Mouse (Mus musculus): ENCODE results near the gene Lmntd2. TPM values are rescaled to one million over a fixed set of nuclear protein-coding genes. Genes with fewer than 3 reads are reported as not detected.
"Not testable (repeated sequence)": the region's sequence is repeated elsewhere in the genome, so short reads cannot be mapped to it uniquely, and the experiment has no call there.

Lmntd2 gene
- total RNA-seq (2014; fragmentation: Nextera tagmentation), result 1.6 and 2.2 TPM in 2 replicates
- 0.52 and 0.93 TPM in 2 replicates for total RNA-seq (2017)
- 0.42 and 0.49 TPM in 2 replicates for polyA plus RNA-seq (2012)

DNA sequence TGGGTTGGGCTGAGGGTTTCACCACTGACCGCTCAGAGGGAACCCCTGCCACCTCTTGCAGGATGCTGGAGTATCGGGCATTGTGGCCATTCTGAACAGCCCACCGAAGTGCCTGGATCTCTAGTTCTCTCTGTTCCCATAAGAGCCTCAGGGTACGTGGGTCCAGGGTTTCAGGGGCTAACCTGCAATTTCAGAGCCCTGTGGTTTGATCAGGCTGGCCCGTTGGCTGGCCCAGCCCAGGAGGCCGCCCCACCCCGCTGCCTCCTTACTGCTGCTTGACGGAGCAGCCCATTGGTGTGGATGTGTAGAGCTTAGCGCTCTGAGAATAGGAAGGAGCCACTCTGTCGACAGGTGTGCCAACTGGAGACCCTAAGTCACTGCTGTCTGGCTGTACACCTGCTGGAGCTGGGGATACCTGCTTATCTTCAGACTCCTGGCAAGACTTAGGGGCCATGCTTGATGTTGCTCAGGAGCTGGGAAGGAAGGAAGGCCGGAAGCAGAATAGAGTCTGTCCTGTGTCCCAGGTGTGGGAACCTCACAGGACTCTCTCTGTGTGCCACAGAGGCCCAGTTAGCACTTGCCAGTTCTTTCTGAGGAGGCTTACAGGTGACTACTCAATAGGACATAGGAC, at the start of gene Lmntd2:
Gene Lmntd2 (minus strand): TSS at position 476 of the 631 bp plus-strand sequence.
- Histone ChIP-seq H3K4me3 (ENCODE audit: low read depth, low read length) (peak within 1 kb of the TSS; percentile 80), H3K27me3 (ENCODE audit: insufficient read depth, low read length) (peaks cover 50% of the 10 kb centered on the region), H3K4me1 (ENCODE audit: insufficient read depth, low read depth, low read length) (peaks cover 51% of the 10 kb centered on the region), H3K9me3 (replicated peaks) (no peaks in the 10 kb centered on the region), H3K36me3 (replicated peaks) (peaks cover 24% of the 10 kb centered on the region)
- no peak for DNase-seq (ENCODE audit: low spot score)
- TF ChIP-seq CTCF (IDR thresholded peaks at IDR 0.05; ENCODE audit: low read depth, low read length) (no peak), GATA2 (IDR thresholded peaks at IDR 0.05; ENCODE audit: borderline replicate concordance, low read depth, low read length) (no peak), TAL1 (conservative IDR thresholded peaks at IDR 0.05; ENCODE audit: low read depth, low read length) (no peak), GATA1 (IDR thresholded peaks at IDR 0.05; ENCODE audit: borderline replicate concordance, low read length) (no peak), POLR2AphosphoS5 (IDR thresholded peaks at IDR 0.05; ENCODE audit: insufficient replicate concordance, low read depth, low read length) (no peak)
- no peak for ATAC-seq (ENCODE audit: extremely low read depth, insufficient number of reproducible peaks, low FRiP score, poor library complexity, severe bottlenecking)

DNA sequence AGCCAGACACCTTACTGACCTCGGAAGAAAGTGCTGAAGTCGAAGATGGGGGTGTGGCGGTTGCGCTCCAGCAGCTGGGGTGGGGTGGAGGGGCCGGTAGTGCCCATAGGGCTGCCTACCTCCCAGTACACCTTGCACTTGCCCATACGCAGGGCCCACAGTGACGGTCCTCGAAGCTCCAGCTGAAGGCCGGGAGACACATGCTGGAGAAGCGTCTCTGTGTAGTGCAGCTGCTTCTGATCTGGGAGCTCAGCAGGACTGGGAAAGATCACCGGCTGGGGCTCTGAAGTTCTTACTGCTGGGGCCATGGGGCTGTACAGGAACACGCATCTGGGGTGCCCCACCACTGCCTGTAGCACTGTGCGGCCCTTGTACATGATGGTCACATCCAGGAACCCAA, 49.8 kb upstream of the Lmntd2 start:
- ATAC-seq (ENCODE audit: extremely low read depth, insufficient number of reproducible peaks, low FRiP score, poor library complexity, severe bottlenecking), result no peak
- H3K4me3 ChIP-seq (ENCODE audit: low read depth, low read length), result no peak overlapping the region
- peaks cover under 1% of the 10 kb centered on the region; the same call in 1 of the 2 replicates for H3K27me3 ChIP-seq (ENCODE audit: insufficient read depth, low read length)
- TF ChIP-seq GATA2 (IDR thresholded peaks at IDR 0.05; ENCODE audit: borderline replicate concordance, low read depth, low read length) (no peak), POLR2AphosphoS5 (IDR thresholded peaks at IDR 0.05; ENCODE audit: insufficient replicate concordance, low read depth, low read length) (no peak)
- no peaks in the 10 kb centered on the region for H3K9me3 ChIP-seq (replicated peaks)
- peaks cover 69% of the 10 kb centered on the region for H3K36me3 ChIP-seq (replicated peaks)
- peaks cover 42% of the 10 kb centered on the region for H3K4me1 ChIP-seq (ENCODE audit: insufficient read depth, low read depth, low read length)
- DNase-seq (ENCODE audit: low spot score), result no peak

DNA sequence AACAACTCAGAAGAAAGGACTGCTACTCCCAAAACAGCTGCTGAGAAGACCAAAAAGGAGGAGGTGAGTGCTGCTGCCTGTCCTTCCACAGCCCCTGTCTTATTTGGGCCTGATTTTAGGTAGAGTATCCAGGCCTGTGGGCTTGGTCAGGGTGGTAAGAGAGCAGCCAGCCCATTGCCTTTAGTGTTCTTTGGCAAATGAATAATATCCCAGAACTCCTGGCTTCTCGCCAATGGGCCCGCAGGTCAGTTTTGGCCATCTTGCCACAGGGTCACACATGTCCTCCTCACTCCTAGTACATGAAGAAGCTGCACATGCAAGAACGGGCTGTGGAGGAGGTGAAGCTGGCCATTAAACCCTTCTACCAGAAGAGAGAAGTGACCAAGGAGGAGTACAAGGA, 47.6 kb upstream of the Lmntd2 start:
- H3K36me3 ChIP-seq (replicated peaks), result peaks cover 91% of the 10 kb centered on the region
- ATAC-seq (ENCODE audit: extremely low read depth, insufficient number of reproducible peaks, low FRiP score, poor library complexity, severe bottlenecking) (no peak), DNase-seq (ENCODE audit: low spot score) (no peak)
- no peak for TF ChIP-seq TAL1 (conservative IDR thresholded peaks at IDR 0.05; ENCODE audit: low read depth, low read length)
- TF ChIP-seq POLR2AphosphoS5 (IDR thresholded peaks at IDR 0.05; ENCODE audit: insufficient replicate concordance, low read depth, low read length), result no peak
- no peak for TF ChIP-seq CTCF (IDR thresholded peaks at IDR 0.05; ENCODE audit: low read depth, low read length)
- TF ChIP-seq GATA2 (IDR thresholded peaks at IDR 0.05; ENCODE audit: borderline replicate concordance, low read depth, low read length), result no peak
- no peak for TF ChIP-seq GATA1 (IDR thresholded peaks at IDR 0.05; ENCODE audit: borderline replicate concordance, low read length)
- H3K9me3 ChIP-seq (replicated peaks), result no peaks in the 10 kb centered on the region
- no peaks in the 10 kb centered on the region for H3K27me3 ChIP-seq (ENCODE audit: insufficient read depth, low read length)
- H3K4me1 ChIP-seq (ENCODE audit: insufficient read depth, low read depth, low read length), result peaks cover 40% of the 10 kb centered on the region
- H3K4me3 ChIP-seq (ENCODE audit: low read depth, low read length), result no peak overlapping the region

DNA sequence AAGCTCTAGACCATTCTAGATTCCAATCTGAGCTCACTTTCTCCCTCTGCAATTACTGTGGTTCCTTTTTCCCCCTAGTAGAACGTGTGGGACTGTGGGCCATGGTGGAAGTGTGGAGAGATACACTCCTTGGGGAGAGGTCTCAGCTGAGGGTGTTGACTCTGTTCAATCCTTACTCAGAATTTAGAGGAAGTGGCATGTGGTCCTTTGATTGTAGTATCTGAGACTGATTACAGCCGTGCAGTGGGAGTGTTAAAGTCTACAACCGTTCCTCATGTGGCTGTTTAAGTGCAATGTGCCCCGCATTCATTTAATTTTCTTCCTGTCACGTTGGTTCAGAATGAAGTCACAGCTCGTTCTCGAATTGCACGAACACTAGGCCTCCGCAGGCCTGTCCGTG, 42.3 kb upstream of the Lmntd2 start:
- TF ChIP-seq TAL1 (conservative IDR thresholded peaks at IDR 0.05; ENCODE audit: low read depth, low read length) (no peak), CTCF (IDR thresholded peaks at IDR 0.05; ENCODE audit: low read depth, low read length) (no peak), GATA2 (IDR thresholded peaks at IDR 0.05; ENCODE audit: borderline replicate concordance, low read depth, low read length) (no peak), GATA1 (IDR thresholded peaks at IDR 0.05; ENCODE audit: borderline replicate concordance, low read length) (no peak), POLR2AphosphoS5 (IDR thresholded peaks at IDR 0.05; ENCODE audit: insufficient replicate concordance, low read depth, low read length) (no peak)
- H3K4me1 ChIP-seq (ENCODE audit: insufficient read depth, low read depth, low read length), result no peaks in the 10 kb centered on the region
- DNase-seq (ENCODE audit: low spot score) (no peak), ATAC-seq (ENCODE audit: extremely low read depth, insufficient number of reproducible peaks, low FRiP score, poor library complexity, severe bottlenecking) (no peak)
- no peaks in the 10 kb centered on the region for H3K9me3 ChIP-seq (replicated peaks)
- H3K36me3 ChIP-seq (replicated peaks), result peaks cover 96% of the 10 kb centered on the region
- no peak overlapping the region for H3K4me3 ChIP-seq (ENCODE audit: low read depth, low read length)
- no peaks in the 10 kb centered on the region for H3K27me3 ChIP-seq (ENCODE audit: insufficient read depth, low read length)

DNA sequence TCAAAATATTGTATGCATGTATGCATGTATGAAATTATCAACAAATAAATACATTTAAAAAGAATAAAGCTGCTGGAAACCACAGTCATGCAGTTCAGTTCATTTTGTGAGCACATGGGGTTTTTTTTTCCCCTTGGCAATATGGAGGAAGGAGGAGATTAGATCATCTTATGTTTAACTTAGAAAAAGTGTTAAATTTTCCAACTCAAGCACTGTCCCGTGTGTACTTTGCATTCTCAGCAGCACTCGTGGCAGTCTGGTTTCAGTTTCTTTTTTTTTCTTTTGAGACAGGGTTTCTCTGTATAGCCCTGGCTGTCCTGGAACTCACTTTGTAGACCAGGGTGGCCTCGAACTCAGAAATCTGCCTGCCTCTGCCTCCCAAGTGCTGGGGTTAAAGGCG, 36.6 kb upstream of the Lmntd2 start:
- H3K4me3 ChIP-seq (ENCODE audit: low read depth, low read length); DNase-seq (ENCODE audit: low spot score); H3K9me3 ChIP-seq (replicated peaks); ATAC-seq (ENCODE audit: extremely low read depth, insufficient number of reproducible peaks, low FRiP score, poor library complexity, severe bottlenecking); H3K27me3 ChIP-seq (ENCODE audit: insufficient read depth, low read length); H3K4me1 ChIP-seq (ENCODE audit: insufficient read depth, low read depth, low read length): not testable (repeated sequence)
- peaks cover 96% of the 10 kb centered on the region for H3K36me3 ChIP-seq (replicated peaks)

DNA sequence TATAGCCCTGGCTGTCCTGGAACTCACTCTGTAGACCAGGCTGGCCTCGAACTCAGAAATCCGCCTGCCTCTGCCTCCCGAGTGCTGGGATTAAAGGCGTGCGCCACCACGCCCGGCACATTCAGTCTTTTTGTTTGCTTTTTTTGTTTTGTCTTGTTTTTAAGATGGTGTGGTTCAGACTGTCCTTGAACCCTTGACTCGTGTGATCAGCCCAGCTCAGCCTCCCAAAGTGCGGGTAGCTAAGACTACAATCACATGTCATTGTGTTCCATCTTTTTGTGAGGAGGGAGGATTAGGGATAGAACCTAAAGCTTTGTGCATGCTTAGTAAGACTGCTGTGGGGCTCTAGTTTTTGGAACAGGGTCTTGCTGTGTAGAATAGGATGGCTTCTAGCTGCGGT, 17.7 kb upstream of the Lmntd2 start:
- Histone ChIP-seq H3K4me3 (ENCODE audit: low read depth, low read length) (no peak overlapping the region; the same call in 1 of the 2 replicates), H3K27me3 (ENCODE audit: insufficient read depth, low read length) (no peaks in the 10 kb centered on the region), H3K4me1 (ENCODE audit: insufficient read depth, low read depth, low read length) (peaks cover 40% of the 10 kb centered on the region), H3K36me3 (replicated peaks) (peaks cover 70% of the 10 kb centered on the region), H3K9me3 (replicated peaks) (no peaks in the 10 kb centered on the region)
- no peak for TF ChIP-seq TAL1 (conservative IDR thresholded peaks at IDR 0.05; ENCODE audit: low read depth, low read length)
- TF ChIP-seq CTCF (IDR thresholded peaks at IDR 0.05; ENCODE audit: low read depth, low read length), result no peak
- no peak for TF ChIP-seq GATA2 (IDR thresholded peaks at IDR 0.05; ENCODE audit: borderline replicate concordance, low read depth, low read length)
- TF ChIP-seq GATA1 (IDR thresholded peaks at IDR 0.05; ENCODE audit: borderline replicate concordance, low read length), result no peak
- no peak for TF ChIP-seq POLR2AphosphoS5 (IDR thresholded peaks at IDR 0.05; ENCODE audit: insufficient replicate concordance, low read depth, low read length)
- DNase-seq (ENCODE audit: low spot score) (no peak), ATAC-seq (ENCODE audit: extremely low read depth, insufficient number of reproducible peaks, low FRiP score, poor library complexity, severe bottlenecking) (no peak)

All from G1E (cell line).